Mouse (Mus musculus): ENCODE data around the gene Ints4. TPM values are rescaled to one million over a fixed set of nuclear protein-coding genes. Genes with fewer than 3 reads are reported as not detected.

The Ints4 gene
- polyA plus RNA-seq, 1 experiment from 2014 or later: 17.8 TPM

GRCm38 (mm10) chr7:97590488-97590887 lies 109.7 kb downstream of the Ints4 start:
- no peaks in the 10 kb centered on the region for H3K27me3 ChIP-seq (ENCODE audit: control insufficient read depth, insufficient read depth, low read depth, low read length)
- no peak overlapping the region for H3K4me3 ChIP-seq (ENCODE audit: low read depth, low read length)
- no peak overlapping the region for H3K4me2 ChIP-seq (ENCODE audit: low read depth, low read length)
- 12% methylated on average over 3 of the region's 3 CpGs for WGBS (ENCODE audit: insufficient replicate concordance)
- no peaks in the 10 kb centered on the region for H3K36me3 ChIP-seq (ENCODE audit: control insufficient read depth, insufficient read depth)
- H3K9ac ChIP-seq (ENCODE audit: low read depth, low read length): no peak overlapping the region
- H3K4me1 ChIP-seq (ENCODE audit: control insufficient read depth, low read depth, low read length): peaks cover 25% of the 10 kb centered on the region
- no peaks in the 10 kb centered on the region for H3K9me3 ChIP-seq (replicated peaks; ENCODE audit: control insufficient read depth, low read length)
- peak; percentile 68 for ATAC-seq (ENCODE audit: low read depth)
- H3K27ac ChIP-seq (ENCODE audit: low read length): 0 out of 2 replicates have a peak overlapping the region, but pooled peaks have one; percentile 5

Other genes with a start within 250 kb of the Ints4 start
- gene Usp35, start 148.9 kb upstream of the Ints4 start, polyA plus RNA-seq (2015; fragmentation: Nextera tagmentation; extraction: Ambion mirVana): 0.09 and 0.14 TPM in 2 replicates
- 1.1 and 1.4 TPM in 2 replicates for gene Kctd21, start 148.6 kb upstream of the Ints4 start, polyA plus RNA-seq (2015; fragmentation: Nextera tagmentation; extraction: Ambion mirVana)
- gene Alg8, start 109.3 kb upstream of the Ints4 start, polyA plus RNA-seq (2015; fragmentation: Nextera tagmentation; extraction: Ambion mirVana): 29.4 and 30.2 TPM in 2 replicates
- 144 and 171 TPM in 2 replicates for gene Ndufc2, start 81.0 kb upstream of the Ints4 start, polyA plus RNA-seq (2015; fragmentation: Nextera tagmentation; extraction: Ambion mirVana)
- 0.36 and 0.92 TPM in 2 replicates for gene Thrsp, start 63.2 kb upstream of the Ints4 start, polyA plus RNA-seq (2015; fragmentation: Nextera tagmentation; extraction: Ambion mirVana)
- 9.4 and 10.2 TPM in 2 replicates for gene Kctd14, start 29.6 kb upstream of the Ints4 start, polyA plus RNA-seq (2015; fragmentation: Nextera tagmentation; extraction: Ambion mirVana)
- gene Aamdc, start 98.5 kb downstream of the Ints4 start, polyA plus RNA-seq (2015; fragmentation: Nextera tagmentation; extraction: Ambion mirVana): 15.7 and 16.1 TPM in 2 replicates
- 4.7 and 5.3 TPM in 2 replicates for gene Rsf1, start 98.9 kb downstream of the Ints4 start, polyA plus RNA-seq (2015; fragmentation: Nextera tagmentation; extraction: Ambion mirVana)
- gene Clns1a, start 215.7 kb downstream of the Ints4 start, polyA plus RNA-seq (2015; fragmentation: Nextera tagmentation; extraction: Ambion mirVana): 50.8 and 56.1 TPM in 2 replicates